Mouse (Mus musculus) megakaryocyte, embryonic 14.5 days (primary cell): Measurements from ENCODE around the gene Tgfbr3. TPM values are rescaled to one million over a fixed set of nuclear protein-coding genes. Genes with fewer than 3 reads are reported as not detected.
A peak's percentile ranks its signal among the peaks of the same experiment; 100 is the strongest.

Source experiments
- H3K27me3 ChIP-seq: replicated peaks from 2 replicates; pipeline ENCODE3; 2012; ENCODE audit warnings: inconsistent platforms
- H3K36me3 ChIP-seq: replicated peaks from 2 replicates; pipeline ENCODE3; 2012; ENCODE audit warnings: low read length, inconsistent platforms, mixed read lengths
- H3K4me1 ChIP-seq: 2 replicates; pipeline ENCODE4 v1.6.1; 2012; ENCODE audit warnings: inconsistent platforms
- H3K4me3 ChIP-seq: replicated peaks from 2 replicates; pipeline ENCODE3; 2012; ENCODE audit warnings: moderate library complexity, mild to moderate bottlenecking, inconsistent platforms
- H3K9me3 ChIP-seq: 2 replicates; pipeline ENCODE4 v1.6.1; 2012; ENCODE audit warnings: inconsistent platforms
- FLI1 ChIP-seq: IDR thresholded peaks from 2 replicates; pipeline ENCODE4 v1.6.1; 2012; ENCODE audit warnings: low read length, inconsistent platforms, mixed read lengths
- GATA1 ChIP-seq: IDR thresholded peaks from 3 replicates; pipeline ENCODE4 v1.6.1; 2012; ENCODE audit warnings: mixed read lengths, low read length, inconsistent platforms, borderline replicate concordance
- polyA plus RNA-seq: library from polyadenylated mRNA; stranded (reverse); fragments of >175 nt; gene quantifications from 2 replicates; pipeline ENCODE4 v1.2.3, GENCODE M21; 2012; ENCODE audit warnings: low replicate concordance; ENCODE audit not compliant: insufficient read depth

Gene Tgfbr3
- polyA plus RNA-seq, 1 experiment, result not detected

GRCm38 (mm10) chr5:107109416-107109815 lies 180.0 kb downstream of the Tgfbr3 start:
- H3K4me1 ChIP-seq, result peaks cover 21% of the 10 kb centered on the region
- TF ChIP-seq FLI1 (no peak), GATA1 (no peak)

GRCm38 (mm10) chr5:107106793-107107192 lies 182.6 kb downstream of the Tgfbr3 start:
- Histone ChIP-seq H3K4me1 (peaks cover 17% of the 10 kb centered on the region), H3K9me3 (no peaks in the 10 kb centered on the region), H3K27me3 (peaks cover 5% of the 10 kb centered on the region), H3K36me3 (no peaks in the 10 kb centered on the region), H3K4me3 (no peak overlapping the region)
- TF ChIP-seq GATA1, result no peak
- no peak for TF ChIP-seq FLI1

More at GRCm38 (mm10) chr5:107109416-107109815, 180.0 kb downstream of the Tgfbr3 start:
- Histone ChIP-seq H3K4me3 (peak overlapping the region; percentile 12), H3K36me3 (no peaks in the 10 kb centered on the region), H3K9me3 (no peaks in the 10 kb centered on the region), H3K27me3 (peaks cover 5% of the 10 kb centered on the region)

DNA sequence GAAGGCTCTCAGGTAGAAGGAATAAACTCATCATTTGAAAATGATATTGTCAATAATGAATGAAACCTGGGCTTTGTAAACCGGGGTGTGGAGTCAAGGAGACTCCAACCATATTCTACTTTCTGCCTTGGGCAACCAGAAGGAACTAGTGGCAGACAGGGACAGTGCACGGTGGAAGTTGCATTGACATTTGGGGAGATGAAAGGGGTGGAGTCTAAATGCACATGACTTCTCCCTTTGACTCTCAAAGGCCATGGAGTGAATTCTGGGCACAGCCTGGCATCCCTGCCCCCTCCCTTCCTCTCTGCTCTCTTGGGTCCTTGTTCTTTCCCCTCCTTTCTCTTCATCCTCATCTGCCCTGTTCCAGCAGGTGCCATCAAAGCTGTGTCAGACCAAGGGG lies 183.3 kb downstream of the Tgfbr3 start:
- no peaks in the 10 kb centered on the region for H3K36me3 ChIP-seq
- H3K4me3 ChIP-seq, result no peak overlapping the region
- H3K9me3 ChIP-seq, result no peaks in the 10 kb centered on the region
- TF ChIP-seq GATA1 (no peak), FLI1 (no peak)
- H3K27me3 ChIP-seq, result peaks cover 5% of the 10 kb centered on the region
- peaks cover 16% of the 10 kb centered on the region for H3K4me1 ChIP-seq

GRCm38 (mm10) chr5:107103591-107103990 lies 185.8 kb downstream of the Tgfbr3 start:
- H3K36me3 ChIP-seq, result no peaks in the 10 kb centered on the region
- no peak for TF ChIP-seq FLI1
- TF ChIP-seq GATA1, result no peak
- H3K4me3 ChIP-seq, result no peak overlapping the region
- H3K4me1 ChIP-seq, result peaks cover 11% of the 10 kb centered on the region
- H3K9me3 ChIP-seq, result no peaks in the 10 kb centered on the region
- H3K27me3 ChIP-seq, result peaks cover 3% of the 10 kb centered on the region

GRCm38 (mm10) chr5:107102916-107103315 lies 186.5 kb downstream of the Tgfbr3 start:
- TF ChIP-seq GATA1 (no peak), FLI1 (no peak)
- Histone ChIP-seq H3K27me3 (peaks cover 2% of the 10 kb centered on the region), H3K36me3 (no peaks in the 10 kb centered on the region), H3K4me1 (peaks cover 11% of the 10 kb centered on the region), H3K4me3 (no peak overlapping the region), H3K9me3 (no peaks in the 10 kb centered on the region)

DNA sequence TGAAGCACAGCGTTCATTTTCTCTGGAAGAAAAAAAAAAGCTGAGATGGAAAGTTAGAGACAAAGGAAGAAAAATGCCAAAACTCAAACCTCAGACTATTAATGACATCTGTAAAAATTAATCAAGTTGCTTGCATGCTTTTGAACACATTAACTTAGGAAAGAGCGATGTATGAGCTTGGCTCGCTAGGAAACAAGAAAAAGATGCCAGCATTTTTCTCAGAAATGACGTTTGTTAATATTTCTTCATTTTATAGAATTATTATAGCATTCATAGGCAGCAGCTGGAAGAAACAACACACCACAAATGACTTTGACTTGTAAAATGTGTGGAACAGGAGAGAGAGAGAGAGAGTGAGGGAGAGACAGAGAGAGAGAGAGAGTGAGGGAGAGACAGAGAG lies 187.7 kb downstream of the Tgfbr3 start:
- Histone ChIP-seq H3K27me3 (peaks cover 7% of the 10 kb centered on the region), H3K4me1 (peaks cover 15% of the 10 kb centered on the region), H3K4me3 (no peak overlapping the region), H3K36me3 (no peaks in the 10 kb centered on the region), H3K9me3 (no peaks in the 10 kb centered on the region)
- TF ChIP-seq GATA1 (no peak), FLI1 (no peak)

DNA sequence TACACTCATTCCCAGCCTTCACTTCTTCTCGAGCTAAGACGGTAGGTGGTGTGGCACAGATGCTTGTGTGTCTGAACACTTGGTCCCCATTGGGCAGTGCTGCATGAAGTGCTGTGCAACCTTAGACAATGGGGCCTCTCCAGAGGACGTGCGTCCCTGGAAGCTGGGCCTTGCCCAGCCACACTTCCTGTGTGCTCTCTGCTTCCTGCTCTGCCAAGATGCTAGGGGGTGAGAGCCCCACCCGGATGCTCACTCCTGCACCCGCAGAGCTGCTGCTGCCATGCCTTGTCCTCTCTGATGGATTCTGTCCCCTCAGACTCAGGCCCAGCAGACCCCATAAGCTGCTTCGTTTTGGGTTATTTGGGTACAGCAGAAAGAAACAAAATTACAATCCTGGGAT lies 188.3 kb downstream of the Tgfbr3 start:
- Histone ChIP-seq H3K9me3 (no peaks in the 10 kb centered on the region), H3K4me1 (peaks cover 12% of the 10 kb centered on the region), H3K36me3 (no peaks in the 10 kb centered on the region), H3K27me3 (peaks cover 8% of the 10 kb centered on the region), H3K4me3 (no peak overlapping the region)
- TF ChIP-seq FLI1, result no peak
- no peak for TF ChIP-seq GATA1

GRCm38 (mm10) chr5:107099634-107100033 lies 189.8 kb downstream of the Tgfbr3 start:
- Histone ChIP-seq H3K9me3 (no peaks in the 10 kb centered on the region), H3K27me3 (peaks cover 22% of the 10 kb centered on the region), H3K4me1 (peaks cover 11% of the 10 kb centered on the region), H3K4me3 (no peak overlapping the region), H3K36me3 (no peaks in the 10 kb centered on the region)
- TF ChIP-seq GATA1 (no peak), FLI1 (no peak)

DNA sequence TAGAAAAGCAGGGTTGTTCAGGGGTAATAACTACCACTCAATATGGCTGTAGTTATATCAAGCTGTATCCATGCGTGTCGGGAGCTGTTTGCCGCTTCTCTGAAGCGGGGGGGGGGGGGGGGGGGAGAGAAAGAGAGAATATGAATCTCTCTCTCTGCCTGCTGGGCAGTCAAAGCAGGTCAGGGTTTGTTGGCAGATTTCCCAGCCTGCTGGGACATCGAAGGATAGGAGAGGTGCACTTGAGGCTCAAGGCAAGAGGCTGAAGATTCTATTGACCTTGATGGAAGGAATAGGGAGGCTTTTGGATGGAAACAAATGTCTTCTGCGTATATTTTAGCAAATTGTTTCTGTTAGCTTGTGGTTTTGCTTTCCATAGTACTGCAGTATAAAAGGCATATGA lies 190.4 kb downstream of the Tgfbr3 start:
- TF ChIP-seq GATA1, result no peak
- TF ChIP-seq FLI1, result no peak
- H3K36me3 ChIP-seq, result no peaks in the 10 kb centered on the region
- no peaks in the 10 kb centered on the region for H3K9me3 ChIP-seq
- no peak overlapping the region for H3K4me3 ChIP-seq
- peaks cover 11% of the 10 kb centered on the region for H3K4me1 ChIP-seq
- H3K27me3 ChIP-seq, result peaks cover 25% of the 10 kb centered on the region

GRCm38 (mm10) chr5:107098007-107098406 lies 191.4 kb downstream of the Tgfbr3 start:
- H3K4me3 ChIP-seq, result no peak overlapping the region
- H3K4me1 ChIP-seq, result peaks cover 11% of the 10 kb centered on the region
- H3K36me3 ChIP-seq, result no peaks in the 10 kb centered on the region
- TF ChIP-seq FLI1 (no peak), GATA1 (no peak)
- no peaks in the 10 kb centered on the region for H3K9me3 ChIP-seq
- H3K27me3 ChIP-seq, result peaks cover 32% of the 10 kb centered on the region

- Histone ChIP-seq H3K4me3 (no peak overlapping the region), H3K9me3 (no peaks in the 10 kb centered on the region), H3K36me3 (no peaks in the 10 kb centered on the region), H3K4me1 (peaks cover 14% of the 10 kb centered on the region), H3K27me3 (peaks cover 37% of the 10 kb centered on the region)
- TF ChIP-seq GATA1 (no peak), FLI1 (no peak)
These were observed 192.1 kb downstream of the Tgfbr3 start for GRCm38 (mm10) chr5:107097314-107097713.
